Mouse (Mus musculus) heart, postnatal 14 days (tissue): ENCODE data around the gene Mc1r. TPM values are rescaled to one million over a fixed set of nuclear protein-coding genes. Genes with fewer than 3 reads are reported as not detected.

Source experiments
- total RNA-seq, 2 experiments: library from RNA; stranded (reverse); gene quantifications; 2 replicates each; pipeline ENCODE4 v1.2.3; 2021

Mc1r gene
- total RNA-seq, 2 experiments from 2014 or later, result not detected

Other genes with a start within 250 kb of the Mc1r start
- 1 to 10 TPM; 1.2 to 2.1 TPM for gene Sult5a1, start 248.8 kb upstream of the Mc1r start, total RNA-seq
- 10 to 100 TPM; 28.6 to 43.2 TPM for gene Dpep1, start 220.9 kb upstream of the Mc1r start, total RNA-seq
- gene Chmp1a, start 194.3 kb upstream of the Mc1r start, total RNA-seq, result 10 to 100 TPM; 50.1 to 64.3 TPM
- gene Spata33, start 194.3 kb upstream of the Mc1r start, total RNA-seq, result 10 to 100 TPM; 38.4 to 45.7 TPM
- 10 to 100 TPM; 22.5 to 23.8 TPM for gene Cdk10, start 182.3 kb upstream of the Mc1r start, total RNA-seq
- 1 to 10 TPM; 6.5 to 6.9 TPM for gene Spata2l, start 170.9 kb upstream of the Mc1r start, total RNA-seq
- gene Zfp276, start 152.9 kb upstream of the Mc1r start, total RNA-seq, result 10 to 100 TPM; 15.7 to 16.6 TPM
- 10 to 100 TPM; 23.1 to 29.1 TPM for gene Vps9d1, start 152.8 kb upstream of the Mc1r start, total RNA-seq
- gene Fanca, start 88.5 kb upstream of the Mc1r start, total RNA-seq, result 1 to 10 TPM; 2.1 to 5.4 TPM
- under 1 TPM; 0.24 to 0.32 TPM for gene Spire2, start 74.4 kb upstream of the Mc1r start, total RNA-seq
- gene Tcf25, start 33.4 kb upstream of the Mc1r start, total RNA-seq, result 100 to 1,000 TPM; 136 to 149 TPM
- under 1 TPM; 0.61 to 0.67 TPM for gene Tubb3, start 4.3 kb downstream of the Mc1r start, total RNA-seq
- gene Def8, start 16.4 kb downstream of the Mc1r start, total RNA-seq, result 10 to 100 TPM; 45.8 to 50.8 TPM
- 10 to 100 TPM; 53.8 to 58.4 TPM for gene Afg3l1, start 70.8 kb downstream of the Mc1r start, total RNA-seq
- gene Dbndd1, start 108.4 kb downstream of the Mc1r start, total RNA-seq, result not detected
- 1 to 10 TPM; 6.1 to 6.2 TPM for gene Gas8, start 111.7 kb downstream of the Mc1r start, total RNA-seq
- gene Rhou, start 246.8 kb downstream of the Mc1r start, total RNA-seq, result 1 to 10 TPM; 7.5 to 9.9 TPM